Mouse (Mus musculus) layer of hippocampus, postnatal 14 days (tissue): Measurements from ENCODE around the gene Selplg. TPM values are rescaled to one million over a fixed set of nuclear protein-coding genes. Genes with fewer than 3 reads are reported as not detected.

Experiments used
- DNase-seq, 2 experiments: peaks; one replicate each; pipeline ENCODE4 v3.0.0; 2021 to 2022; ENCODE audit warnings: low spot score in 2 of 2, mixed read lengths in 1 of 2
- total RNA-seq, 2 experiments: library from RNA; stranded (reverse); gene quantifications; 2 replicates each; pipeline ENCODE4 v1.2.3; 2021

The Selplg gene
- total RNA-seq, 2 experiments from 2014 or later = 26.5 to 29.3 TPM

DNA sequence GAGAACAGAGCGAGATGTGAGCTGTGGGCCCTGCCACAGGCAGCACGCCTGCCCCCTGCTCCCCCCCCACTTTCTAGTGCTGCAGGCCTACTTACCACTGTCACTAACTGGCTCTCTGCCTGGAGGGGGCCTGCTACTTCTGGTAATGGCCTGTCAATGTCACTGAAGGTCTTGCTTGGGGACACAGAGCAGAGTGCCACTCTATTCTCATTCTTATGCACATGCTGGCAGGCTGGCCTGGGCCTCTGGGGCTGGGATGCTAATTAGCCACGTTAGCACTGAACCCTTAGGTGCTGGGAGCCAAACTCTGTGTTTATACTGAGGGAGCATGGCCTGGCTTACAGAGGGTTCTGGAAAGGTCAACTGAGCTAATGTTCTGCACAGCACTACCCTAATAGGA lies 23.3 kb upstream of the Selplg start:
- DNase-seq = no peak

GRCm38 (mm10) chr5:113855117-113855516 lies 22.7 kb upstream of the Selplg start:
- no peak for DNase-seq

DNA sequence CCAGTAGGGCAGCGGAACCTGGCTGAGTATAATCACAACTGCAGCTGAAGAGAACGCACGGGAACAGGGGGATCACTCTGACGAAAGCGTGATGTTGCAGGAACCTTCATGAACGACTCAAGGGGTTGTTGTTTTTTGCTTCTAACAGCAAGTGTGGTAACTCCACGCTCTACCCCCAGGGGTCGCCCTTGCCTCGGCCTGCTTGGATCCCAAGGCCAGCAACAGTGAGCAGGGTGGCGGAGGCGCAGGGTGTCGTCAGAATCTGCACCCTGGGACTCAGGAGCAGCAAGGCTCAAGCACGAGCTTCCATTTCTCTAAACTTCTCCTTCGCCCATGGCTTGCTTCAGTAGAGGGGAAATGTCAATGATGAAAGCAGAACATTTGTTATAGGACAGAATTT lies 22.1 kb upstream of the Selplg start:
- DNase-seq = peak; percentile 83 to 85

GRCm38 (mm10) chr5:113853541-113853940 lies 21.1 kb upstream of the Selplg start:
- no peak for DNase-seq

DNA sequence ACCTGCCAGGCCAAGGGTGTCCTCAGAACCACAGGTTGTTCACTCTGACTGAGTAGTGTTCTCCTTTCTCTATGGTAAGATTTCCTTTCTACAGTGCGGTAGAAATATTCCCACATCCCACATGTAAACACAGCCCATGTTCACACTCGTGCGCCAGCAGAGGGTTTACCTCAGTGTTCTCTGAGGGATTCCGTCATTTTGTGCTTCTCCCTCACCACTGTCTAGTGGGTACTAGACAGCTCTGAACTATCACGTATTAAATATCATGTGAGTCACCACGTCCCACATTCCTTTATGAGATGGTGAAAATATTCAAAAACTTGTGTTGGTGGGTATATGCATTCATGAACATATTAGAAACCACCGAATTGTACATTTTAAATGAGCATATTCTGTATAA lies 20.0 kb upstream of the Selplg start:
- DNase-seq = no peak

DNA sequence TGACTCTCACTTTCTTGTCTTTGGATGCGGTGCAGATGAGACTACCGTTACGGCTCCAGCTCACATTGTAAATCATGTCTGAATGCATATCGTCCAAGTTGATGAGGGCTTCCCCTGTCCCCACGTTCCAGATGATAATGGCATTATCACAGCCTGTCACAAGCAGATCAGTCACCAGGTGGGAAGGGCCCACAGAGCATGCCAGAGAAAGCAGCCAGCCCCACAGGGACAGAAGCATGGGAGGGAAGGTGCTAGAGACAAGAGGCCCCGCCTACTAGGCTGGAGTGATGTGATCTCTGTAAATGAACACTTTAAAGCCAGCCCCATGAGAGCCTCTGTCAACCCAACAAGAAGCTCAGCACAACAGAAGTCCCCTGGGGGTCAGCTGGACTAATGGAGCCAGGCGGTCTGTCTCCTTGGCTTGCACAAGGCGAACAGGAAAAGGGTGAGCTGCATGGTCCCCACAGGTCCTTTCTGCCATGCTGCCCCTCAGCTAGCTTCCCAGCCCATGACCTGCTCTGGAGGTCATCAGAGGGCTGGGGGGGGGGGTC lies 18.3 kb upstream of the Selplg start:
- no peak for DNase-seq

GRCm38 (mm10) chr5:113847636-113848035 lies 15.2 kb upstream of the Selplg start:
- no peak for DNase-seq

GRCm38 (mm10) chr5:113846656-113847055 lies 14.2 kb upstream of the Selplg start:
- DNase-seq = no peak

DNA sequence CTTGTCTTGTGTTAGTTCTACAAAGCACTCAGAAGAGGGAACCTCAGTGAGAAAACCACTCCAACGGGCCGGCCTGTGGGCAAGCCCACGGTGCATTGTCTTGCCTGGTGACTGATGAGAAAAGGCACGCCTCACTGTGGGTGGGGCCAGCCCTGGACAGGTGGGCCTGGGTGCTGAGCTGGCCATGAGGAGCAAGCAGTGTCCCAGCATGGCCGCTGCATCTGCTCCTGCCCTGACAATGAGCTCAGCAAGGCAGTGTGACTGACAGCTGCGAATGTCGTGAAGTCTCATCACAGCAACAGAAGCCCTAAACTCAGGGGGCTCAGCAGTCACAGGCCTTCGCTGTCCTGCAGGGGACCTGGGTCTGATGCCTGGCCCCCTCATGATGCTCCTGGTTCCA lies 13.2 kb upstream of the Selplg start:
- DNase-seq = no peak

- DNase-seq = peak; percentile 65 to 74
These were observed 12.3 kb upstream of the Selplg start for GRCm38 (mm10) chr5:113844721-113845120.

DNA sequence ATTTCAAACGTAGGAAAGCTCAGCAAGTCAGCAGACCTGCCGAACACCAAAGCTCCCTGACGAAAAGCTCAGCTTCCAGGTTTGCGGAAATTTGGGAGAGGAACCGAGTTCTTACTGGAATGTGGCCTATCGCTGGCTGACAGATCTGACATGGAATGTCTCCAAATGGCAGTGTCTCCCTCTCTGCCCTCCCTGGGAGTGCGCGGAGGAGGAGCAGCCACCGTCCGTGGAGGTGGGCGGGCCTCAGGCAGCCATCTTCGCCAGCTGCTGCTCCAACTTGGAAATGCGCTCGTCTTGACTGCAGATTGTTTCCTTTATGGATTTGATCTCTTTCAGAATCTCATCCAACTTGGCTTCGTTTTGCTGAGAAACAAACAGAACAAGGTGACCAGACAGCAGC lies 11.7 kb upstream of the Selplg start:
- no peak for DNase-seq

DNA sequence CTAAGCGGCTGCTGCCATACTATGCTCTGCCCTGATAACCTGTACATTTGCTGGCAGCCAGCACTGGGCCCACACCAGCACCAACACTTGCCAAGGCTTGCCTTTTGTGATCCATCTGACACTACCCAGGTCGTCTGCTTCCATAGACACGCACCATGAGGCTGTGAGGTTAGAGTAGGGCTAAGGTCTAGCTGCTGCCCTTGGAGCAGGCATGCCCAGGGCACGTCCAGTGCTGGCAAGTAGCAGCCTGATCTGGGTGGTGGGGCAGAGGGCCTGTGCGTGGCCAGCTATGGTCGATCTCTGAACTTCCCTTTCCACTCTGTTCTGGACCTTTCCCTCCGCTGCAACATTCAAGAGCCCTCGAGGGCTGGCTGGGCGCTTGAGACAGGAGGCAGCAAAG lies 10.5 kb upstream of the Selplg start:
- DNase-seq = no peak

- DNase-seq = no peak
These were observed 9.8 kb upstream of the Selplg start for GRCm38 (mm10) chr5:113842244-113842643.

DNA sequence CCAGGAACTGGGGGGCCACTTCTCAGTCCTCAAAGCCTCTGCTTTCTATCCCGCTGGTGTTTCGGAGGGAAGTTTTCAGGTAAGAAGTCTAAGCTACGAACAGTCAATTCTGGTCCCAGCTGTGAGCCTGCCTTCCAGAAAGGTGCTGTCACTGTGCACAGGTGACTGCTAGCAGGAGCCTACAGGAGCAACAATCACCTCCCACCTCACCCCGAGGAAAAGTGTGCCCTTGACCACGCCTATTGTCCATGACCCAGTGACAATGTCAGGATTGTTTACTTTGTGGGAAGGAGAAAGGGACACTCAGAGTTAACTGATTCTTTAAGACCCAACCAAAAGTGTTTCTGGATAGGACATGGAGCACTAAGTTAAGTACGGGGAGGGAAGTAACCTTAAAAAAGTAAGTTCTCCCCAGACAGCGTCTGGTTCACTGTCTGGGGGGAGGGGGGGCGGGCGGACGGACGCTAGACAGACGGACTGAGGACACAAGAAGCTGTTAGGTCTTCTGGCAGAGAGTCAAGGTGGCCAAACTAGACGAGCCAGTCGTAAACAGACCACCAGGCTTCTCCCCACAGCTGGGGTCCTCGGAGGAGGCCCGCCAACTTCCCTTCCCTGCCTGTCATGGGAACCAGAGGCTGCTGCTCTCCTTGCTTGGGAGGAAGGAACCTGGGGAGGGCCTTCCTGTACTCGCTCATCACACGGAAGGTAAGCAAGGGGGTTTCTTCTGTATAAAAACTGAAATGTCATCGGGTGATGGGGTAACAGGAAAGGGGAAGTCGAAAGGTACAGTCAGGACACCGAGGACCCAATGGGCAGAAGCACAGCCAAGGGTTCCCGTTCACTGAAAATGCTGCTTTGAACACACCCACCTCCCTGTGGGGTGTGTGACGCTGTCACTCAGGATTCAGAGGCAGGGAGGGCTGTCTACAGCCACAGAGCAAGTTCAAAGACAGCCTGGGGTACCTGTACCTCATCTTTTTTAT lies 9.1 kb upstream of the Selplg start:
- no peak for DNase-seq

DNA sequence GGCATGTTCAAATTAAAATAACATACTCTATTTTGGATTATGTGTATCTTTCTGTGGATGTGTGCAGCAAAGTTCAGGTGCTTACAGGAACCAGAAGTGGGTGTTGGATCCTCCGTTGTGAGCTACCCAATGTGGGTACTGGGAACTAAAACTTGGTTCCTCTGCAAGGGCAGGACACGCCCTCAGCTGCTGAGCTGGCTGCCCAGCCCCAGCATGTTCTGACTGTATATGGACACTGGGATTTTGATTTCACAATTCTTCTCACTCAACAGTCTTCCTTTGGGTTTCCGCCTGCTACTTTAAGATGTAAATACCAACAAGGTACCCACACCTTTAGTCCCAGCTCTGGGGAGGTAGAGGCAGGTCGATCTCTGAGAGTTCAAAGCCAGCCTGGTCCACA lies 8.0 kb upstream of the Selplg start:
- no peak for DNase-seq

- no peak for DNase-seq
These were observed 4.5 kb upstream of the Selplg start for GRCm38 (mm10) chr5:113836961-113837360.

GRCm38 (mm10) chr5:113833316-113833947 lies 988 bp upstream of the Selplg start:
- DNase-seq = no peak

DNA sequence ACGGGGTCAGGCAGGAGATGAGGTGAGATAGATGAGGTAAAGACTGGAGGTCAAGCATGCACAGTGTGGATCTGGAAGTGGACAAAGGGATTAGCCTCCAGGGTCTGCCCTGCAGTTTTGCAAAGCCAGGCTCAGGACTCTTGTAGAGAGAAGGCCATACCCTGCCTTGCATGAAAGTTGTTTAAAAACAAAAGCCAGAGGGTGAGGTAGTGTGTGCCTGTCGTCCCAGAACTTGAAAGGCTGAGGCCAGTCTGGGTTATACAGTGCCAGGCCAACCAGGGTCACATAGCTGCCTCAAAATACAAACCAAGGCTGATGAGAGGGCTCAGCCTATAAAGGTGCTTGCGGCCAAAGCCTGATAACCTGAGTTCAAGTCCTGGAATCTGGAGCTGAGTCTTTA lies 703 bp downstream of the Selplg start:
- DNase-seq = no peak

DNA sequence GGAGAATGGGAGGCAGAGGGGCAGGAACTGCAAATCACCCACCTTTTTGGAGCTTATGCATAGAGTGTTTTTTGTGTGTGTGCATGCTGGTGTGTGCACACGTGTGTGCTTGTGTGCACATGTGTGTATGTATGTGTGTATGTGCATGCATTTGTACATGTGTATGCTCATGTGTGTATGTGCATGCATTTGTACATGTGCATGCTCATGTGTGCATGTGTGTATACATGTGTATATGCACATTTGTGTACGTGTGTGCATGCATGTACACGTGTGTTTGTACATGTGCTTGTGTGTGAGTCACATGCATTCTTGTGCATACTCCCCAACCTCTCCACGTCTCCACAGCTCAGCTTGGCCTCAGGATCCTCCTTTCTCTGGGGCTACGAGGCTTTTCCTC lies 1.6 kb downstream of the Selplg start:
- DNase-seq = no peak

DNA sequence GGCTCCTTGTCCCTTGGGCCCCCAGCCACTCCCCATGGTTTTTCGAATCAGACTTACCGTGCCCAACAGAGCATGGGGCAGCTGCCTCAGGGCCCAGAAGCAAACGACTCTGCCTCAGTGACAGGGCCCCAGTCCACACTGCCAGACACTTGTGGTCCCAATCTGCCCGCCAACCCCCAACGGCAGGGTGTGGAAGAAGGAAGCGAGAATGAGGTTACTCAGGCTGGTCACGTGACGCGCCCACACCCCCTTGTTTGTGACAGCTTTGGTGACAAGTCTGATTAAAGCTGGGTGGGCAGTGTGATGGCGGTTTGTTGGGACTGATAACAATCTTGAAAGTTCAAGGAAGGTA lies 2.2 kb downstream of the Selplg start:
- peak in 1 of 2 experiments; percentile 42 for DNase-seq

DNA sequence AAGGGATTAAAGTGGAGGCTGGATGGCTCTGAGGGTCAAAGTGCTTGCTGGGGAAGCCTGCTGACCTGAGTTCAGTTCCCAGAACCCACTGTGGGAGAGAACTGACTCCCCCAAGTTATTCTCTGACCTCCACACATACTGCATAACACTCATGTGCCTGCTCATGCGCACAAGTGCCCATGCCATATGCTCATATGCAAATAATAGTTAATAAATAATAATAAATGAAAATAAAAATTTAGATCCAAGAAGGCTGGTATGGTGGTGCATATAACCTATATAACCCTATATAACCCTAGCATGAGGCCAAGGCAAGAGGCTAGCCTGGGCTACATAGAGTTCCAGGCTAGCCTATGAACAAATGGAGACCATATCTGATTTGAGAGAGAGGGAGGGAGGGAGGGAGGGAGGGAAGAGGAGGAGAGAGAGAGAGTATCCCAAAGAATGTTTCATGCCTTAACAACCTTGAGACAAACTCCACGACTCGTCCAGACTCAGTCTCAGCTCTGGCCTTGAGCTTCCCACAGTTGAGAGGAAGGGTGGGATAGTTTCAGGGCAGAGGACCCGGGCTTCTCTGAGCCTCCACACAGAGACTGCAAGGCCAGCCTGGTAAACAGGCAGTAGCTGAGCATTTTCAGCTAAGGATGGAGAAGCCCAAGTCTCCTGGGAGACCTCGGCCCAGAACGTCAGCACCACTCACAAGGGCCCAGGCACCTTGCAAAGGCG lies 2.7 kb downstream of the Selplg start:
- DNase-seq = no peak

DNA sequence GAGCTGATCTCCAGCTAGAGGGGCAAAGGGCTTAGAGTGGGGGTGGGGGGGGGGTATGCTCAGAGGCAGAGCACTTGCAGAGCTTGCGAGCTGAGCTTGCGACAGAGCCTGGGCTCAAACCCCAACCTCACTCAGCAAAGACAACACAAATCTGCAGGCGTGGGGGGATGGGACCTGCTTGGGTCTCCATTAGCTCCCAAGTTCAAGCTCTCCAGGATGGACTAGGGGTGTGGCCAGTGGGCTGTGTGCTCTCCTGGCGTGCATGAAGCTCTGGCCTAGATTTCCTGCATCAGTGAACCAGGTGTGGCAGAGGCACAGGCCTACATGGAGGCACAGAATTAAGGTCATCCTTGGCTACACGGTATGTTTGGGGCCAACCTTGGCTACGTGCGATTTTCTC lies 4.0 kb downstream of the Selplg start:
- DNase-seq = no peak
